Mouse (Mus musculus) neural tube, embryonic 10.5 days (tissue): ENCODE results near the gene Nwd2.

Experiments used
- DNase-seq: peaks from one replicate; pipeline ENCODE4 v3.0.0-alpha.2; 2017; ENCODE audit warnings: low spot score; ENCODE audit errors: extremely low spot score

The Nwd2 gene

GRCm38 (mm10) chr5:63755092-63755761, 106.3 kb downstream of the Nwd2 start:
- DNase-seq, result no peak

GRCm38 (mm10) chr5:63755938-63756337, 107.0 kb downstream of the Nwd2 start:
- DNase-seq, result no peak

- no peak for DNase-seq
Measured at GRCm38 (mm10) chr5:63765886-63766285, 117.0 kb downstream of the Nwd2 start.

- peak; percentile 58 for DNase-seq
Measured at GRCm38 (mm10) chr5:63766715-63767114, 117.8 kb downstream of the Nwd2 start.

GRCm38 (mm10) chr5:63767464-63767863, 118.6 kb downstream of the Nwd2 start:
- no peak for DNase-seq

- no peak for DNase-seq
Measured at GRCm38 (mm10) chr5:63768220-63768619, 119.3 kb downstream of the Nwd2 start.

GRCm38 (mm10) chr5:63772971-63773370, 124.1 kb downstream of the Nwd2 start:
- DNase-seq, result no peak

GRCm38 (mm10) chr5:63773603-63774002, 124.7 kb downstream of the Nwd2 start:
- DNase-seq, result no peak

GRCm38 (mm10) chr5:63788156-63788826, 139.4 kb downstream of the Nwd2 start:
- DNase-seq, result no peak

GRCm38 (mm10) chr5:63811819-63812508, 163.1 kb downstream of the Nwd2 start, which contains the start of gene 0610040J01Rik:
Gene 0610040J01Rik (plus strand): TSS chr5:63812363.
- peak; percentile 74 for DNase-seq

GRCm38 (mm10) chr5:63812509-63812865, 163.6 kb downstream of the Nwd2 start:
- no peak for DNase-seq

GRCm38 (mm10) chr5:63816643-63817042, 167.7 kb downstream of the Nwd2 start:
- no peak for DNase-seq

- DNase-seq, result no peak
Measured at GRCm38 (mm10) chr5:63817270-63817669, 168.4 kb downstream of the Nwd2 start.

- no peak for DNase-seq
Measured at GRCm38 (mm10) chr5:63818975-63819374, 170.1 kb downstream of the Nwd2 start.

- DNase-seq, result no peak
Measured at GRCm38 (mm10) chr5:63819519-63819918, 170.6 kb downstream of the Nwd2 start.

GRCm38 (mm10) chr5:63821176-63821575, 172.3 kb downstream of the Nwd2 start:
- no peak for DNase-seq

- DNase-seq, result no peak
Measured at GRCm38 (mm10) chr5:63821860-63822259, 173.0 kb downstream of the Nwd2 start.

GRCm38 (mm10) chr5:63823362-63824332, 174.7 kb downstream of the Nwd2 start:
- no peak for DNase-seq

- DNase-seq, result no peak
Measured at GRCm38 (mm10) chr5:63824599-63825350, 175.9 kb downstream of the Nwd2 start.

GRCm38 (mm10) chr5:63825881-63826280, 177.0 kb downstream of the Nwd2 start:
- no peak for DNase-seq

GRCm38 (mm10) chr5:63827006-63827405, 178.1 kb downstream of the Nwd2 start:
- DNase-seq, result no peak
